Mouse (Mus musculus): ENCODE measurements around the gene H2afx. TPM values are rescaled to one million over a fixed set of nuclear protein-coding genes. Genes with fewer than 3 reads are reported as not detected.
"Not testable (repeated sequence)": the region's sequence is repeated elsewhere in the genome, so short reads cannot be mapped to it uniquely, and the experiment has no call there.

Gene H2afx
- polyA plus RNA-seq, 1 experiment from 2014 or later = 395 TPM

DNA sequence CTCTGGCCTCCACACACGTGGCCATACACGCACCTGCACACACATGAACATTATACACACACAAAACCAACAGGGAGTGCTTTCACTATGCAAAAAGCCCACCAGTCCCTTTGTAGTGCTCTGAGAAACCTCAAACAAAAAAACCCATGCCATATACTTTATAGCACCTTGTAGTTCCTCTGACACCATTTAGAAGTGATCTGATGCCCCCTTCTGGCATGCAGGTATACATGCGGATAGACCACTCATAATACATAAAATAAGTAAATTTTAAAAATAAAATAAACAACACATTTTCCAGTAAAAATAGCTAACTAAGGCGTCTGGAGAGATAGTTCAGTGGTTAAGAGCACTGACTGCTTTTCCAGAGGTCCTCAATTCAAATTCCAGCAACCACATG lies 22.7 kb downstream of the H2afx start:
- Histone ChIP-seq H3K4me3 (ENCODE audit: low read length) (no peak overlapping the region), H3K9ac (ENCODE audit: low read length) (no peak overlapping the region), H3K4me1 (replicated peaks; ENCODE audit: control insufficient read depth, insufficient read depth, low read length) (peaks cover 5% of the 10 kb centered on the region), H3K36me3 (ENCODE audit: control insufficient read depth, insufficient read depth, low read length) (peaks cover 45% of the 10 kb centered on the region), H3K4me2 (ENCODE audit: low read depth, low read length) (no peak overlapping the region), H3K9me3 (ENCODE audit: control insufficient read depth, low read length) (no peaks in the 10 kb centered on the region), H3K27ac (ENCODE audit: low read length) (no peak overlapping the region), H3K27me3 (ENCODE audit: control insufficient read depth, insufficient read depth, low read depth, low read length) (no peaks in the 10 kb centered on the region)
- ATAC-seq (ENCODE audit: low read depth) = no peak
- WGBS = 70% methylated on average over 4 of the region's 4 CpGs

DNA sequence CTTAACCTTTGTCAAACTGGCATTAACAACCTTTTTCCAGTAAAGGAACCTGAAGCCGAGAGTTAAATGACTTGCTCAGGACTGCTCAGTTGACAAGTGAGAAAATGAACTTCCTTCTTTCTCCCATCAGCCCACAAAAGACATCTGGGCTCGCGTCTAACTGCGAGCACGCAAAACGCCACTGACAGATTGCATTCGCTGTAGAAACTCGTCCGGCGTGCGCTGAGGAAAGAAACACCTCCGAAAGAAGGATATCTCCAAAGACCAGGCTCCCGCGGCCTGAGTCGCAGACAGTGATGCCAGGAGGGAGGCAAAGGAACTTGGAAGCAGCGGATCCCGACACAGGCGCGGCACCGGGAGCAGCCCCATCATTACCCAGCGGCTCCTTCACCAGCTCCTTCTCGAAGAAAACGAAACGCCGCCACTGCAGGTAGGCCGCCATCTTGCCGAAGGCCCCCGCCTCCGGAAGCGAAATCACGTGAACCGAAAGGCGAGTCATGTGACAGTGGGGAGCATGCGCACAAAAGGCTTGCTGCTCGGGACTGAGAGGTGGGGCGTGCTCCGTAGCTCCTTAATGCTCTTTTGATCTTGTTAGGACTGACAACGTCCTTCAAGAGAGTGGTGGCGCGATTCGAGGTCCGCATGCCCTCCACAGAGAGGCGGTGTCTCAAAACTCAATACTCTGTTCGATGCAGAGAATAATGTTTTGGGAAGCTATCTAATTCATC lies 26.9 kb downstream of the H2afx start, which contains the start of gene Vps11:
TSS of gene Vps11 (minus strand) at position 481 of the 728 bp plus-strand sequence.
- H3K9ac ChIP-seq (ENCODE audit: low read length) = peak within 1 kb of the TSS; percentile 85

GRCm38 (mm10) chr9:44361931-44362330 lies 27.4 kb downstream of the H2afx start:
- peak overlapping the region; percentile 43; the same call in 1 of the 2 replicates for H3K27ac ChIP-seq (ENCODE audit: low read length)
- H3K9me3 ChIP-seq (ENCODE audit: control insufficient read depth, low read length); H3K36me3 ChIP-seq (ENCODE audit: control insufficient read depth, insufficient read depth, low read length); H3K4me1 ChIP-seq (replicated peaks; ENCODE audit: control insufficient read depth, insufficient read depth, low read length); H3K27me3 ChIP-seq (ENCODE audit: control insufficient read depth, insufficient read depth, low read depth, low read length): not testable (repeated sequence)
- peak overlapping the region; percentile 90 for H3K4me3 ChIP-seq (ENCODE audit: low read length)
- H3K9ac ChIP-seq (ENCODE audit: low read length) = peak overlapping the region; percentile 55
- peak; percentile 56 for ATAC-seq (ENCODE audit: low read depth)
- 35% methylated on average over 4 of the region's 4 CpGs for WGBS
- H3K4me2 ChIP-seq (ENCODE audit: low read depth, low read length) = peak overlapping the region; percentile 68

More for the DNA sequence above, 26.9 kb downstream of the H2afx start, which contains the start of gene Vps11:
- no peaks in the 10 kb centered on the region for H3K27me3 ChIP-seq (ENCODE audit: control insufficient read depth, insufficient read depth, low read depth, low read length)
- H3K4me3 ChIP-seq (ENCODE audit: low read length) = peak within 1 kb of the TSS; percentile 90
- peaks cover 5% of the 10 kb centered on the region for H3K4me1 ChIP-seq (replicated peaks; ENCODE audit: control insufficient read depth, insufficient read depth, low read length)
- peak within 1 kb of the TSS; percentile 81 for H3K4me2 ChIP-seq (ENCODE audit: low read depth, low read length)
- under 1% methylated on average over 44 of the region's 44 CpGs for WGBS
- H3K9me3 ChIP-seq (ENCODE audit: control insufficient read depth, low read length) = no peaks in the 10 kb centered on the region
- H3K36me3 ChIP-seq (ENCODE audit: control insufficient read depth, insufficient read depth, low read length) = peaks cover 7% of the 10 kb centered on the region
- peak within 1 kb of the TSS; percentile 72 for H3K27ac ChIP-seq (ENCODE audit: low read length)
- ATAC-seq (ENCODE audit: low read depth) = peak; percentile 98

DNA sequence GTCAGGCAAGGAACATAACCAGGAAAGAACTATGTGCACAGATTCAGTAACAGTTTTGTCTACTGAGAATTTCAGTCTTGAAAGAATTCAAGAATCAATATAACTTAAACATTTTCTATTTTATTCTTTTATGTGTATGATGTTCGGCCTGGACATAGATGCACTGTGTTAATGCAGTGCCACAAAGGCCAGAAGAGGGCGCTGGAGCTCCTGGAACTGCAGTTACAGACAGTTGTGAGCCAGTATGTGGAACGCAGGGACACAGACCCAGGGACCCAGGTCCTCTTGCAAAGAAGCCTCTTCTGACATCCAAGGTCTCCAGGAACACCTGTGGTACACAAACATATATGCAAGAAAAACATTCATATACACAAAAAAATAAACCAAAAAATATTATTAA lies 30.0 kb downstream of the H2afx start:
- no peak for ATAC-seq (ENCODE audit: low read depth)
- H3K4me3 ChIP-seq (ENCODE audit: low read length) = no peak overlapping the region
- no peaks in the 10 kb centered on the region for H3K27me3 ChIP-seq (ENCODE audit: control insufficient read depth, insufficient read depth, low read depth, low read length)
- 63% methylated on average over 3 of the region's 3 CpGs for WGBS
- no peak overlapping the region for H3K27ac ChIP-seq (ENCODE audit: low read length)
- H3K36me3 ChIP-seq (ENCODE audit: control insufficient read depth, insufficient read depth, low read length) = no peaks in the 10 kb centered on the region
- no peaks in the 10 kb centered on the region for H3K9me3 ChIP-seq (ENCODE audit: control insufficient read depth, low read length)
- no peak overlapping the region for H3K9ac ChIP-seq (ENCODE audit: low read length)
- H3K4me2 ChIP-seq (ENCODE audit: low read depth, low read length) = no peak overlapping the region
- peaks cover 5% of the 10 kb centered on the region for H3K4me1 ChIP-seq (replicated peaks; ENCODE audit: control insufficient read depth, insufficient read depth, low read length)

DNA sequence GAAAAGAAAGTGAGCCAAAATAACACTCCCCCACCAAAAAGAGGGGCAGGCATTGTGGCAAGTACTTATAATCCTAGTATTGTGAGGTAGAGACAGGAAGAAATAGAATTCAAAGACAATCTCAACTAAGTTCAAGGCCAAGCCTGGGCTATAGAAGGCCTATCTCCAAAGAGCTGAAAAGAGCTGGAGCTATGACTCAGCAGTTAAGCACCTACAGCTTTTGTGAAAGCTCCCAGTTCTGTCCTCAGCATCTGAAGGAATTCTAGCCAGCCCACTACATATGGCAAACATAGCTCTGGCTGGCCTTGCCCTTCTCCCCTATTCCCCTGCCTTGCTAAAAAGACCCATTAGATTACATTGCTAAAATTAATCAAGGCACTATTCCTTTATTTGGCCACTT lies 38.9 kb downstream of the H2afx start:
- Histone ChIP-seq H3K4me3 (ENCODE audit: low read length) (no peak overlapping the region), H3K27ac (ENCODE audit: low read length) (no peak overlapping the region), H3K9me3 (ENCODE audit: control insufficient read depth, low read length) (no peaks in the 10 kb centered on the region), H3K4me2 (ENCODE audit: low read depth, low read length) (no peak overlapping the region), H3K9ac (ENCODE audit: low read length) (no peak overlapping the region), H3K4me1 (replicated peaks; ENCODE audit: control insufficient read depth, insufficient read depth, low read length) (peaks cover 2% of the 10 kb centered on the region; the same call in 1 of the 2 replicates), H3K27me3 (ENCODE audit: control insufficient read depth, insufficient read depth, low read depth, low read length) (no peaks in the 10 kb centered on the region), H3K36me3 (ENCODE audit: control insufficient read depth, insufficient read depth, low read length) (no peaks in the 10 kb centered on the region)
- no peak for ATAC-seq (ENCODE audit: low read depth)

- WGBS = 81% methylated on average over 6 of the region's 6 CpGs
Measured at GRCm38 (mm10) chr9:44376141-44376540, 41.6 kb downstream of the H2afx start.

DNA sequence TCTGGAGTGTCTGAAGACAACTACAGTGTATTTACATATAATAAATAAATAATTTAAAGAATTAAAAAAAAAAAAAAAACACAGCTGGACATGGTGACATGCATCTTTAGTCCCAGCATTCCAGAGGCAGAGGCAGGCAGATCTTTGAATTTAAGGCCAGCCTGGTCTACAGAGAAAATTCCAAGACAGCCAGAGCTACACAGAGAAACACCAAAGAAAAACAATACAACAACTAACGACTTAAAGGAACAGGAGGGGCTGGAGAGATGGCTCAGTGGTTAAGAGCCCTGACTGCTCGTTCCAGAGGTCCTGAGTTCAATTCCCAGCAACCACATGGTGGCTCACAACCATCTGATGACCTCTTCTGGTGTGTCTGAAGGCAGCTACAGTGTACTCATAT lies 42.8 kb downstream of the H2afx start:
- not testable (repeated sequence) for ATAC-seq (ENCODE audit: low read depth); H3K36me3 ChIP-seq (ENCODE audit: control insufficient read depth, insufficient read depth, low read length); H3K4me2 ChIP-seq (ENCODE audit: low read depth, low read length); H3K9ac ChIP-seq (ENCODE audit: low read length); H3K27ac ChIP-seq (ENCODE audit: low read length); H3K27me3 ChIP-seq (ENCODE audit: control insufficient read depth, insufficient read depth, low read depth, low read length); H3K9me3 ChIP-seq (ENCODE audit: control insufficient read depth, low read length); H3K4me3 ChIP-seq (ENCODE audit: low read length)
- WGBS = 80% methylated on average over 2 of the region's 2 CpGs
- peaks cover 14% of the 10 kb centered on the region for H3K4me1 ChIP-seq (replicated peaks; ENCODE audit: control insufficient read depth, insufficient read depth, low read length)

More at GRCm38 (mm10) chr9:44376141-44376540, 41.6 kb downstream of the H2afx start:
- H3K9ac ChIP-seq (ENCODE audit: low read length) = no peak overlapping the region
- no peak overlapping the region for H3K4me2 ChIP-seq (ENCODE audit: low read depth, low read length)
- H3K4me1 ChIP-seq (replicated peaks; ENCODE audit: control insufficient read depth, insufficient read depth, low read length) = peaks cover 14% of the 10 kb centered on the region
- H3K9me3 ChIP-seq (ENCODE audit: control insufficient read depth, low read length) = no peaks in the 10 kb centered on the region
- ATAC-seq (ENCODE audit: low read depth) = no peak
- H3K4me3 ChIP-seq (ENCODE audit: low read length) = no peak overlapping the region
- no peaks in the 10 kb centered on the region for H3K36me3 ChIP-seq (ENCODE audit: control insufficient read depth, insufficient read depth, low read length)
- no peak overlapping the region for H3K27ac ChIP-seq (ENCODE audit: low read length)
- H3K27me3 ChIP-seq (ENCODE audit: control insufficient read depth, insufficient read depth, low read depth, low read length) = no peaks in the 10 kb centered on the region

GRCm38 (mm10) chr9:44378153-44378730 lies 43.7 kb downstream of the H2afx start:
- H3K27me3 ChIP-seq (ENCODE audit: control insufficient read depth, insufficient read depth, low read depth, low read length) = no peaks in the 10 kb centered on the region
- ATAC-seq (ENCODE audit: low read depth) = no peak
- H3K36me3 ChIP-seq (ENCODE audit: control insufficient read depth, insufficient read depth, low read length) = peaks cover 13% of the 10 kb centered on the region
- H3K4me1 ChIP-seq (replicated peaks; ENCODE audit: control insufficient read depth, insufficient read depth, low read length) = peaks cover 14% of the 10 kb centered on the region
- no peak overlapping the region for H3K27ac ChIP-seq (ENCODE audit: low read length)
- peak overlapping the region; percentile 82 for H3K9ac ChIP-seq (ENCODE audit: low read length)
- peak overlapping the region; percentile 78 for H3K4me2 ChIP-seq (ENCODE audit: low read depth, low read length)
- no peaks in the 10 kb centered on the region for H3K9me3 ChIP-seq (ENCODE audit: control insufficient read depth, low read length)
- peak overlapping the region; percentile 87 for H3K4me3 ChIP-seq (ENCODE audit: low read length)
- 76% methylated on average over 5 of the region's 5 CpGs for WGBS

DNA sequence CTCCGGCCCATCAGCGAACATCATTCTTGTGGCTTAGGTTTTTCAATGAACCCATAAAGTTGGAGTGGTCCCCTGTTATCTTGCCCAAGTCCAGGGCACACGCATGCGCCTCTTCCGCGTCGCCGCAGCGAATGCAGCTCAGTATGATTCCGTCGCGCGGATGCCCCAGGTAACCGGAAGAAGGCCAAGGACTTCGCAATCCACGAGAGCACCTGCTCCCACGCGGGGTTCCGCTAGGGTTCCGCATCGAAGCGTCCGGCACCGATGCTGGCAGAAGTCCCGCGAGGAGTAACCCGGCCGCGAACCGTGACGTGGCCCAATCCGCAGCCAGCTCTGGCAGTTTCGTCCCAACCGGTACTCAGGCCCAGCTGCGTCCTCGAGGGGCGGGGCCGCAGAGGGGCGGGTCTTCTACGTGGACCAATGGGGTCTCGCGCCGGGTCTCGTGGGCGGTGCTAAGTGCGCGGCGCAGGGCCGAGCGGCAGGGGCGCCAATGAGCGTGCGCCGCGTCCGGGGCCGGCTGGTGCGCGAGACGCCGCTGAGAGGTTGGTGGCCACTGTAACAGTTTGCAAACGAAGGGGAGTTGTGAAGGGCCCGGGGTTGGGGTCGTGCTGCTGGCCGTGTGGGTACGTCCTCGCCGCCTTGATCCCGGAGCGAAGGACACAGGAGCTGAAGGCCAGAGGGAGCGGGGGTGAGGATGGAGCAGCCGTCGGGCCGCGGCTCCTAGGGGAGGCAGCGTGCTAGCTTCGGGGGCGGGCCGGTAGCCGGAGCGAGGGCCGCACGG lies 44.8 kb downstream of the H2afx start, which contains the start of gene Hyou1:
TSS of gene Hyou1 (plus strand) at position 437 of the 781 bp plus-strand sequence.
- Histone ChIP-seq H3K27ac (ENCODE audit: low read length) (peak within 1 kb of the TSS; percentile 87), H3K4me3 (ENCODE audit: low read length) (peak within 1 kb of the TSS; percentile 87), H3K36me3 (ENCODE audit: control insufficient read depth, insufficient read depth, low read length) (peaks cover 17% of the 10 kb centered on the region), H3K27me3 (ENCODE audit: control insufficient read depth, insufficient read depth, low read depth, low read length) (no peaks in the 10 kb centered on the region), H3K4me1 (replicated peaks; ENCODE audit: control insufficient read depth, insufficient read depth, low read length) (peaks cover 14% of the 10 kb centered on the region), H3K4me2 (ENCODE audit: low read depth, low read length) (peak within 1 kb of the TSS; percentile 95), H3K9ac (ENCODE audit: low read length) (peak within 1 kb of the TSS; percentile 91), H3K9me3 (ENCODE audit: control insufficient read depth, low read length) (no peaks in the 10 kb centered on the region)
- peak; percentile 99 for ATAC-seq (ENCODE audit: low read depth)
- under 1% methylated on average over 83 of the region's 83 CpGs for WGBS

All from lung, embryonic 16.5 days (tissue).